Mouse (Mus musculus) heart, adult 2 months (tissue): ENCODE data around the gene Zfp963. TPM values are rescaled to one million over a fixed set of nuclear protein-coding genes. Genes with fewer than 3 reads are reported as not detected.
A peak's percentile ranks its signal among the peaks of the same experiment; 100 is the strongest.

Experiments used
- DNase-seq, 2 experiments: peaks; one replicate each; pipeline ENCODE4 v3.0.0; 2021
- H3K27ac ChIP-seq: fragments of 200-600 bp; 2 replicates; pipeline ENCODE4 v1.8.1; 2022
- H3K27me3 ChIP-seq: fragments of 200-500 bp; 2 replicates; pipeline ENCODE4 v1.6.1; 2012; ENCODE audit warnings: mild to moderate bottlenecking, low read length, inconsistent platforms, mixed read lengths; ENCODE audit not compliant: control insufficient read depth, insufficient read depth
- H3K36me3 ChIP-seq: fragments of 200-500 bp; 2 replicates; pipeline ENCODE4 v1.6.1; 2012; ENCODE audit warnings: low read length, inconsistent platforms; ENCODE audit not compliant: control insufficient read depth, insufficient read depth
- H3K4me1 ChIP-seq: fragments of 200-500 bp; 2 replicates; pipeline ENCODE4 v1.6.1; 2011; ENCODE audit warnings: low read length; ENCODE audit not compliant: control insufficient read depth, insufficient read depth
- H3K4me3 ChIP-seq: fragments of 200-600 bp; 2 replicates; pipeline ENCODE4 v1.8.1; 2022
- H3K79me2 ChIP-seq: fragments of 200-500 bp; replicated peaks from 2 replicates; pipeline ENCODE4 v1.6.1; 2012; ENCODE audit warnings: mild to moderate bottlenecking, inconsistent platforms, low read length, moderate library complexity, mixed read lengths; ENCODE audit not compliant: control insufficient read depth, insufficient read depth
- H3K9ac ChIP-seq: fragments of 200-500 bp; 2 replicates; pipeline ENCODE4 v1.6.1; 2012; ENCODE audit warnings: low read depth, mild to moderate bottlenecking, control low read depth, inconsistent platforms, low read length, mixed read lengths
- CTCF ChIP-seq: fragments of 200-600 bp; IDR thresholded peaks from 2 replicates; pipeline ENCODE4 v1.8.1; 2022; ENCODE audit warnings: antibody characterized with exemption, mild to moderate bottlenecking, moderate library complexity
- EP300 ChIP-seq: fragments of 200-500 bp; IDR thresholded peaks from 2 replicates; pipeline ENCODE4 v1.6.1; 2011; ENCODE audit warnings: low read depth, low read length, control low read depth; ENCODE audit not compliant: insufficient read depth
- POLR2A ChIP-seq: fragments of 200-500 bp; IDR thresholded peaks from 2 replicates; pipeline ENCODE4 v1.6.1; 2011; ENCODE audit warnings: mild to moderate bottlenecking, low read depth, low read length, control low read depth; ENCODE audit not compliant: insufficient read depth
- WGBS: fragments of 180-500 bp; shearing (Covaris S2); methylation state at CpG from one replicate; pipeline ENCODE4 v1.1.7; 2018; 5-methylcytosine and 5-hydroxymethylcytosine counted together
- intact Hi-C: fragments of 180-260 bp; cut with DNase I; formaldehyde crosslinking; loops from one replicate; pipeline ENCODE4 v1.15.1; 2025
- polyA plus RNA-seq: library from polyadenylated mRNA; depleted of rRNA; stranded (reverse); fragments of >200 nt; gene quantifications from 2 replicates; pipeline ENCODE4 v1.2.3, GENCODE M21; 2012
- total RNA-seq, 2 experiments: library from RNA; stranded (reverse); gene quantifications; 2 replicates each; pipeline ENCODE4 v1.2.3; 2021

Zfp963 gene
- total and polyA plus RNA-seq, 3 experiments = 1.7 to 2.7 (median 2.5) TPM

DNA sequence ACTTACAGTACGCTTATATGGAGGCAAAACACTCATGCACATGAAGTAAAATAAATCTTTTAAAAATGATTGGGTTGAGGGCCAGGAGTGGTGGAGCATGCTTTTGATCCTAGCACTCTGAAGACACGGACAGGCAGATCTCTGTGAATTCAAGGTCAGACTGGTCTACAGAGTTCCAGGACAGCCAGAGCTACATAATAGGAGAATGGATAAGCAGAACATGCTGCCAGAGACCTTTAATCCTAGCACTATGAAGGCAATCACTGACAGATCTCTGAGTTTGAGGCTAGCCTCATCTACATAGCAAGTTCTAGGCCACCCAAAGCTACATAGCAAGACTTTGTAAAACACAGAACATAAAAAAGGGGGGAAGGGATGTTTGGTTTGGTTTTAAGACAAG lies 22.3 kb upstream of the Zfp963 start:
- H3K79me2 ChIP-seq = peaks cover 10% of the 10 kb centered on the region

DNA sequence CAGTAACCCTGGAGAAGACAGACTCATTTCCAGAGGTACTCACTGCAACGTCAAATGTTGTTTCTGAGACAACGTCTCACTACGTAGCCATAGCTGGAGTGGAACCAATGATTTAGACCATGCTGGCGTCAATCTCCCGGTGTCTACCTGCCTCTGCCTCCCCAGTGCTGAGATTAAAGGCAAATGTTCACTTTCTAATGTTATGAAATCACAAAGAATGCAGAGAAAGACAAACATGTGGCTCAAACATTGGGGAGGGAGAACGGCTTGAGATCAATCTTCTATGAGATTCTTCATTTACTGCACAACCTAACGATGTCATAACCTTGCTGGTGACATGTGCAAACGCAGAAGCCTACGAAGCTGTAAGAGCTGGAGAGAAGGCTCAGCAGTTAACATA lies 21.5 kb upstream of the Zfp963 start:
- Histone ChIP-seq H3K9ac (no peak overlapping the region), H3K4me1 (no peaks in the 10 kb centered on the region; the same call in 1 of the 2 replicates), H3K79me2 (peaks cover 10% of the 10 kb centered on the region), H3K4me3 (no peak overlapping the region), H3K27ac (no peak overlapping the region), H3K27me3 (no peaks in the 10 kb centered on the region), H3K36me3 (peaks cover 9% of the 10 kb centered on the region)
- DNase-seq = no peak
- TF ChIP-seq CTCF (no peak), POLR2A (no peak)
- 86% methylated on average over 9 of the region's 9 CpGs for WGBS
- intact Hi-C loops = loop anchor here (5.0 to 10.0 kb wide), 2 partner anchors 56 to 119 kb away; partner anchors contain the start of genes Zfp869 and Zfp964

More for the DNA sequence above, 22.3 kb upstream of the Zfp963 start:
- no peak overlapping the region for H3K9ac ChIP-seq
- H3K36me3 ChIP-seq = peaks cover 4% of the 10 kb centered on the region
- TF ChIP-seq EP300 (no peak), POLR2A (no peak), CTCF (no peak)
- H3K27me3 ChIP-seq = no peaks in the 10 kb centered on the region
- intact Hi-C loops = loop anchor here (2.0 to 10.0 kb wide), 3 partner anchors 21 to 120 kb away; partner anchors contain the start of genes Zfp869 and Zfp964
- DNase-seq = no peak
- no peaks in the 10 kb centered on the region; the same call in 1 of the 2 replicates for H3K4me1 ChIP-seq
- H3K4me3 ChIP-seq = no peak overlapping the region
- 79% methylated on average over 2 of the region's 2 CpGs for WGBS
- no peak overlapping the region for H3K27ac ChIP-seq

DNA sequence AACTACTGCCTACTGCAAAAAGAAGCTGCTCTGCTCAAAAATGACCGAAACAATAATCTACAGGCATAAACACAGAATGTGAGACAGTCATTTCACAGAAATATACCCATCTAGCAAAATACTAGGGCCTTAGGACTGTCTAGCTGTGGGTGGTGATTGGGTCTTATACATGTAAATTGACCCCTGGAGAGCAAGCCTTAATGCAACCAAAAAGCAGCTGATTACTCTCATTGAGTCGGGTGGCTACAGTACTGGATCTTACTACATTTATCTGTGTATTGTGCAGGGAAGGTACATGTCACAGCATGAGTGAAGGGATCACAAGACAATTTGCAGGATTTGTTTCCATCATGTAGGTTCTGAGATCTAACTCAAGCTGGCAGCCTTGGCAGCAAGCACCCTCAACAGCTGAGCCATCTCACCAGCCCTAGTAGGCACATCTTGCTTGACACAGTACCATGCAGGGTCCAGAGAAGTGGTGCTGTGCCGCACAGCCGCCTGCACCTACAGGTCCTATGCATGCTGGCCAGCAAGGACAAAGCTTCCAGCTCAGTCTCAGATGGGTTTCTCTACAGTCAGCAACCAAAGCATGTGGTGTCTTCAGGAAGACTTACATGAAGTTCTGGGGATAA lies 12.2 kb upstream of the Zfp963 start:
- no peak for TF ChIP-seq CTCF
- TF ChIP-seq EP300 = no peak
- no peak for TF ChIP-seq POLR2A
- Histone ChIP-seq H3K4me1 (no peaks in the 10 kb centered on the region), H3K9ac (no peak overlapping the region), H3K36me3 (peaks cover 15% of the 10 kb centered on the region), H3K4me3 (no peak overlapping the region), H3K79me2 (no peaks in the 10 kb centered on the region; the same call in 1 of the 2 replicates), H3K27me3 (no peaks in the 10 kb centered on the region), H3K27ac (no peak overlapping the region)
- 95% methylated on average over 4 of the region's 4 CpGs for WGBS
- intact Hi-C loops = no loop called here
- no peak for DNase-seq

DNA sequence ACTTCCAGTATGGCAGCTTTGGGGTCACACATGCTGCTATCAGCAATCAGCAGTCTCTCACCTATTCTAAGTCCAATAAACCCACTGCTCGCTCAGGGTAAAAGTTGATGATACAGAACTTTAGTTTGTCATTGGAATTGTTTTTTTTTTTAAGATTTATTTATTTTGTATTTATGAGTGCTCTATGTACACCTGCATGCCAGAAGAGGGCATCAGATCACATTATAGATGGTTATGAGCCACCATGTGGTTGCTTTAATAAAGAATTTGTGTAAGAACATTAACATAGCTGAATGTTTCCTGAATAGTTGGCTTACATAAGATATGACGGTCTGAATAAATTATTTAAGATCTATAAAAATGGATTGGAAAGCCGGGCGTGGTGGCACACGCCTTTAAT lies 8.5 kb upstream of the Zfp963 start:
- no peaks in the 10 kb centered on the region for H3K79me2 ChIP-seq
- no peak for DNase-seq
- no peaks in the 10 kb centered on the region for H3K4me1 ChIP-seq
- H3K9ac ChIP-seq = no peak overlapping the region
- no peaks in the 10 kb centered on the region for H3K36me3 ChIP-seq
- 98% methylated on average over 5 of the region's 5 CpGs for WGBS
- H3K4me3 ChIP-seq = no peak overlapping the region
- TF ChIP-seq CTCF = 0 out of 2 replicates have a peak, but pooled peaks have one; percentile 10
- no peak for TF ChIP-seq EP300
- H3K27me3 ChIP-seq = no peaks in the 10 kb centered on the region
- intact Hi-C loops = no loop called here
- no peak overlapping the region for H3K27ac ChIP-seq

DNA sequence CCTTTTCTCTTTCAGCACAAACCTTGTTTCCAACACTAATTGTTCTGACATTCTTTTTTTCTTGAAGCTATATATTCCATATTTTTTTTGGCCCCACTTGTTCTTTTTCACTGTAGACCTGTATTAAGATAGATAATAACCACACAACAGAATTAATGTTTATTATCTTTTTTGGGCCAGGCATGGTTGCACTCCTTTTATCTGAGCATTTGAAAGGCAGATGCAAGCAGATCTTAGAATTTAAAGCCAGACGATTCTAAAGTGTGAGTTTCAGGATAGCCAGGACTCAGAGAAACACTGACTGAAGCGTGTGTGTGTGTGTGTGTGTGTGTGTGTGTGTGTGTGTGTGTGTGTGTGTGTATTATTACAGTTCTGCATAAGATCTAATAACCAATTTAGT lies 2.7 kb upstream of the Zfp963 start:
- intact Hi-C loops = no loop called here
- H3K9ac ChIP-seq = no peak overlapping the region
- 82% methylated on average over 2 of the region's 2 CpGs for WGBS
- no peaks in the 10 kb centered on the region for H3K36me3 ChIP-seq
- H3K27me3 ChIP-seq = no peaks in the 10 kb centered on the region
- no peaks in the 10 kb centered on the region for H3K79me2 ChIP-seq
- peaks cover 3% of the 10 kb centered on the region for H3K4me1 ChIP-seq
- TF ChIP-seq EP300 (no peak), CTCF (no peak), POLR2A (no peak)
- no peak overlapping the region for H3K4me3 ChIP-seq
- no peak overlapping the region for H3K27ac ChIP-seq
- no peak for DNase-seq

DNA sequence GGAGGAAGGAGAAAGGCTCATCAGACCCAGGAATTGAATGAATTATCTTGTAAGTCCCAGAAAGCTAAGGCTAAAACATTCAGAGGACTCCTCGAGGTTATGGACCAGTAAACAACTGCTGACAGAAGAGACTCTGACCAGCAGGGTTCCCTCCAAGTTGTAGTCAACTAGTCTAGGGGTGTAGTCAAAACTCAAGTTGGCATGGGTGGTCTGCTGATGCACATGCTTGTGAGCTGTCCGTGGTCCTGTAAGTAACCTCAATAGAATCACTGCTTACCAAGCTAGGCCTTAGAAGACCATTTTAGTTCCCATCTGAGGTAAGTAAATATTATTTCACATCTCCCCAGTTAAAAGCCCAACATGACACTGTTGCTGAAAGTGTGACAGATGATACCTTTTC lies 8.5 kb downstream of the Zfp963 start:
- intact Hi-C loops = no loop called here
- H3K9ac ChIP-seq = no peak overlapping the region
- DNase-seq = no peak
- TF ChIP-seq CTCF (no peak), POLR2A (no peak), EP300 (no peak)
- no peaks in the 10 kb centered on the region for H3K36me3 ChIP-seq
- no peak overlapping the region for H3K4me3 ChIP-seq
- WGBS = 83% methylated on average over 2 of the region's 2 CpGs
- no peaks in the 10 kb centered on the region for H3K27me3 ChIP-seq
- H3K4me1 ChIP-seq = no peaks in the 10 kb centered on the region; the same call in 1 of the 2 replicates
- H3K27ac ChIP-seq = no peak overlapping the region
- no peaks in the 10 kb centered on the region for H3K79me2 ChIP-seq
